Mouse (Mus musculus): ENCODE measurements around the gene Plxdc1.
A peak's percentile ranks its signal among the peaks of the same experiment; 100 is the strongest.

The Plxdc1 gene

DNA sequence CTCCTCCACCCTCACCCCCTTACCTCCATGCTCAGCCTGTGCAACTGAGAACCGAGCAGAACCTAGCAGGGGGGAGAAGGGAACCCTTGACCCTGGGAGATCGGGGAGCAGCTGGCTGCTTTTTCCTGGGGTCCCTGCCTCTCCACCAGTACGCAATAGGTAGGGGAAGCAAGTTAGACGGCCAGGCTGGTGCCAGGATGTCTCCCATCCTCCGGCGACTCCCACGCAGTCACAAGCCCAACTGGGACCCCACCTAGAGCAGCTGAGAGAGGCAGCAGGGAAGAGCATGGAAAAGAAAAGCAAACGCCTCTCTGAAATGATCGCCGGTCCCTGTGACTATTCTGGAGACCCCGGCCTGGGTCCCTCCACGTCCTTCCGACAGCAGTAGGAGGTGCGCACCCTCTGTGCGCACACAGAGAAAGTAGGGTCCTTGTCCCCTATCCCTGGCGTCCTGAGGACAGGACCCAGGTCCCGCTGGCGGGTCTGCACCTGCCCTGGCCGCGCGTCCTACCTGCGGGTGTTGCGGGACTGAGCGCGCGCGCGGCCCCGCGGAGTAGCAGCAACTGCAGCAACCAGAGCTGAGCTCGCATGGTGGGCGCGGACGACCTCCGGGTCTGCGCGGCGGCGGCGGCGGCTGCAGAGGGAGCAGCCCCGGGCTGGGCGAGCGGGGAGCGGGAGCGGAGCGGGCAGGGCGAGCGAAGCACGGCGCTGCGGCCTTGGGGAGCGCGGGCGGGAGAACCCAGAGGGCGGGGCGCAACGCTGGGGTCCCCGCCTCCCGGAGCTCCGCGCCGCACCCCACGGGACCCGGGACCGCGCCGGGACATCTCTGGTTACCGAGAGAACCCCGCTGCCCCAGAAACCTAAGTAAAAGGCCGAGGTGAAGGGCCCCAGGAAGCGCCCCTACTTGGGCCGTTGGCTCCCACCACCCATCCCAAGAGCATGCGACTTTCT lies at the start of gene Plxdc1:
Gene Plxdc1, minus strand, starts transcription at position 718 of the 951 bp plus-strand sequence.
- DNase-seq (ENCODE audit: low read depth, low spot score) = peak; percentile 64

DNA sequence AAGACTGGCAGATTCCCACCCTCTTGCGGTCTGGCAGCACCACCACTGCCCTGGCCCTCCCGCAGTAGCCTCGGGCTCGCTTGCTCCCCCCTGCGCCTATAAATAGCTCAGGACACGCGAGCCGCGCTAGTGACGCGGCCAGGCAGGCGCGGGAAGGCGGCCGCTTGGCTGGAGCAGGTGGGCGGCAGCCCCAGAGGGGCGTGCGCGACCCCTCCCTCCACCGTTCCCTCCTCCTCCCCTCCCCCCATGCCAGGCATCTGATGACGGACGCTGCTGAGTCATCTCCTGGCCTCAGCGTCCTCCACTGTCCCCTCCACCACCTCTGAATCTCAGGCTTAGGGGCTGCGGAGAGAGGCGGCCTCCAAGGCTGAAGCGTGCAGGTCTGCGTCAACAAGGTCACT lies 49.7 kb upstream of the Plxdc1 start:
- no peak for DNase-seq (ENCODE audit: low read depth, low spot score)

DNA sequence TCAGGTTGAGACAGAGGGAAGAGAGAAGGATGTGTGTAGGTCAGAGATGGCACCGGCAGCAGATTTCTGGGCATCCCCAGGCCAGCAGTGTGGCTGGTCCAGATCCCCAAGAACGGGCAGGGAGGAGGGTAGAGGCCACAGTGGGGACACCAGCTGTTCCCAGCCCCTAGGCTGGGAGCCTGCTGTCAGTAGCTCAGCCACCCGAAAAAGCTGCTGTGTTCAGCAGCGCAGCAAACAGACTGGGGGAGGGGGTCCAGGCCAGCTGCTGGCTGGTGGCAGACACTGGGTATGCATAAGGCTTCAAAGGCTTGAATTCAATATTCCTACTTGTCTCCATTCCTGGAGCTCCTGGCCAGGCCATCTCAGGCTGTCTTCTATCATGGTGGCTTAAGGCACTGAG lies 48.6 kb upstream of the Plxdc1 start:
- no peak for DNase-seq (ENCODE audit: low read depth, low spot score)

- DNase-seq (ENCODE audit: low read depth, low spot score) = no peak
These were observed 47.8 kb upstream of the Plxdc1 start for GRCm38 (mm10) chr11:98034061-98034460.

DNA sequence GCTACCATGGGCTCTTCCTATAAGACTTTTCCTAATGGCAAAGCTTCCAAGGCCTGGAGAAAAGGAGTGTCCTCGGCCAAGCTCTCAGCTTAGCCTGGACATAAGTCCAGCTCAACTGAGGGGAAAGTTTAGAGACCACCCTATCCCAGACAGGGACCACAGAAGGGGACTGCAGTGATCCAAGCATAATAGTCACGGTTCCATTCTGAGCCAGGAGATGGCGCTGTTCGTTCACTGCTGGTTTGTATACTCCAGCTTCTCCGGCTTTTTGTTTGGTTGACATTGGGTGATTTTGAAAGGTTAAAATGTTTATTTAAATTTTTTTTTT lies 45.2 kb upstream of the Plxdc1 start:
- DNase-seq (ENCODE audit: low read depth, low spot score) = peak; percentile 87

GRCm38 (mm10) chr11:98030701-98031442 lies 44.6 kb upstream of the Plxdc1 start:
- peak; percentile 44 for DNase-seq (ENCODE audit: low read depth, low spot score)

- DNase-seq (ENCODE audit: low read depth, low spot score) = no peak
These were observed 41.5 kb upstream of the Plxdc1 start for GRCm38 (mm10) chr11:98027785-98028184.

- no peak for DNase-seq (ENCODE audit: low read depth, low spot score)
These were observed 41.0 kb upstream of the Plxdc1 start for GRCm38 (mm10) chr11:98027297-98027688.

- peak; percentile 92 for DNase-seq (ENCODE audit: low read depth, low spot score)
These were observed 40.5 kb upstream of the Plxdc1 start, which contains the start of gene Rpl19 for GRCm38 (mm10) chr11:98026570-98027296. Gene Rpl19, plus strand, starts transcription at chr11:98026710.

GRCm38 (mm10) chr11:98026248-98026569 lies 40.0 kb upstream of the Plxdc1 start:
- no peak for DNase-seq (ENCODE audit: low read depth, low spot score)

DNA sequence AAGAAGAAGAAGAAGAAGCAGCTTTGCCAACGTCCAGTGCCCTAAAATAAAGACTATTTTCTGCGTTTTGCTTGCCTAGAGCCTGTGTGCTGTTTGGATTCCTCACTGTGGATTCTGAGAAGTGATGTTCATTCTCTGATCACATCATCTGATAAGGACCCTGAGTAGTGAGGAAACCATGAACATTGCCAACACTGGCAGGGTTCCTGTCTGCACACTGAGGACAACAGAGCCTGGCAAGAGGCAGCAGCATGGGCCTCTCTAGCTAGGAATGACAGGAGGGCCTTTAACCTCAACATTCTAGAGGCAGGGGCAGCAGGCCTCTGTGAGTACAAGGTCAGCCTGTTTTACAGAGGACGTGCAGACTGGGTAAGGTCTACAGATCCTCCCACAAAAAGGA lies 38.3 kb upstream of the Plxdc1 start:
- DNase-seq (ENCODE audit: low read depth, low spot score) = no peak

DNA sequence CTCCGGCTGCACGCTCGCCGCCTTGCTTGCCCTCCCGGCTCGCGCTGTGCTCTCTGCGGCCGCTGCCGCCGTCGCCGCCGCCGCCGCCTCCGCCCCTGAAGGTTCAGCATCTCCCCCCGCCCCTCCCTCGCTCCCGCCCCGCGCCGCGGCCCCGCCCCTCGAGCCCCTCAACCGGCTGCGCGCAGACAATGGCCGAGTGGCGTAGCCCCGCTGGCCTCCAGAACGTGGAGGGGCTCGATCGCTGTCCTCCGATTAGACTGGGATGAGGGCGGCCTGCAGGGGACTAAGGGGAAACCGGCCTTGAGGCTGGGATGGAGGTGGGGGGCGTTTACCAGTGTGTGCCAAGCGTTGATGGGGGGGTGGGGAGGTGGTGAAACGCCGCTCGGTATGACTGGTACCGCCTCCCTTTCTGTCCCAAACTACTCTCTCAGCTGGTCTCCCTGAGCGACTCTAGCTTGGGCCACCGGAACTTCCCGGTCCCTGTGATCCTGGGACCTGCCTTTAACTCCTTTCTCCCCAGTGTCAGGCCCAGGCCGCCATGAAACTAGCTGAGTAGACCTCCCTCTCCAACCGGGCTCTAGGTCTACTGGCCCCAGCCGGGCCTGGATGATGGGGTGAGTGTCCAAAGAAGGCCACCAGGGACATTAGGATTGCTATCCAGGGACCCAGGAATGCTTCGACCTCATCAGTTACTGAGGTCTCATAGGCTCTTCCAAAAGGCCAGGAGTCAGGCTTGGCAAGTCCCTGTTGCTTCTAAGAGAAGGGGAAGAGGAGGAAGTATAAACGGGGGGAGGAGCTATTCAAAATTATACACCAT lies 36.5 kb upstream of the Plxdc1 start, which contains the start of gene Cacnb1:
Gene Cacnb1, minus strand, starts transcription at position 480 of the 817 bp plus-strand sequence.
- peak; percentile 79 for DNase-seq (ENCODE audit: low read depth, low spot score)

- DNase-seq (ENCODE audit: low read depth, low spot score) = no peak
These were observed 36.0 kb upstream of the Plxdc1 start for GRCm38 (mm10) chr11:98022253-98022554.

- peak; percentile 30 for DNase-seq (ENCODE audit: low read depth, low spot score)
These were observed 35.5 kb upstream of the Plxdc1 start for GRCm38 (mm10) chr11:98021565-98022252.

GRCm38 (mm10) chr11:98021118-98021517 lies 34.9 kb upstream of the Plxdc1 start:
- DNase-seq (ENCODE audit: low read depth, low spot score) = no peak

DNA sequence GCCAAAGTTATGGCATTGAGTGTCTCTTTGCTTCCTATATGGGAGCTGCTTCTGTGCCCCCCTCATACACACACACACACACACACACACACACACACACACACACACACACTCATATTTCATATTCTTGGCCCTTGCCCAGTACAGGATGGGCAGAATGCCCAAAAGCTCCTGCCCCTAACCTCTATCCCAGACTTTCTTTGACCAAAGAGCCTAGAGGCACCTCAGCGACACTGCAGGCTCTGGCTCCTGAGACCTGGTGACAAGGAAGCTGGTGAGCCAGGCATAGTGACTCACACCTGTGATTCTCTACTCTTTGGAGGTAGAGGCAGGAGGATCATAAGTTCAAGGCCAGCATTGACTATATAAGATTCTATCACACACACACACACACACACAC lies 34.5 kb upstream of the Plxdc1 start:
- DNase-seq (ENCODE audit: low read depth, low spot score) = peak; percentile 45

DNA sequence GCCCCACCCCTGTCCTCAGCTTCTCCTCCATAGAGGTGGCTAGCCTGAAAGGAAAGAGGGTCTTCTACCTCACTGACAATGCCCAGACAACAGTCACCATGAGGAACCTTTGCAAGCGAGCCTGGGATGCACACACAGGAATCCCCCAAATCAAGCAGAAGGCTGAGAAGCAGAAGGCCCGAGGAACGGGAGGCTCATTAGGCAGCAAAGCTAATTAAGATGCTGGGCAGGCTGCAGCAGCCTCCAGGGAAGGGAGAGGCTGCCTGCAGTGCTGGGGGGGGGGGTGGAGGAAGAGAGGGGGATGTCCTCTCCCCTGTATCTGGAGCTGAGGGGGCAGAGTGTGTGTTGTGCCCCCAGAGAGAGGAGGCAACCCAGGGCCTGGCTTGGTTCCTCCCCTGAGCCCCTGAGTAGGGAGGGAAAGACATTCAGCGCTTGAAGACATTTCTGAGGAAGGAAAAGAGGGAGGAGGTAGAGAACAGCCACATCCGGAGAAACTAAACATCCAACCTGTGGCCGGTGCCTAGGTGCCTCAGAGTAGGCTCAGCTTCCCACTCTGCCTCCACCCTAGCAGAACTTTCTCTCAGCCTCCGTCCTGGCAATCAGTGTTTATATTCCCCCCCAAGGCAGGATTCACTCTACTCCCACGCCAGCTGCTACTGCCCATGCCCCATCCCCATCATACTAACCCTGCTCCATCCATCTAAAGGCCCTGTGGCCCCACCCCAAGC lies 33.8 kb upstream of the Plxdc1 start:
- DNase-seq (ENCODE audit: low read depth, low spot score) = peak; percentile 53

DNA sequence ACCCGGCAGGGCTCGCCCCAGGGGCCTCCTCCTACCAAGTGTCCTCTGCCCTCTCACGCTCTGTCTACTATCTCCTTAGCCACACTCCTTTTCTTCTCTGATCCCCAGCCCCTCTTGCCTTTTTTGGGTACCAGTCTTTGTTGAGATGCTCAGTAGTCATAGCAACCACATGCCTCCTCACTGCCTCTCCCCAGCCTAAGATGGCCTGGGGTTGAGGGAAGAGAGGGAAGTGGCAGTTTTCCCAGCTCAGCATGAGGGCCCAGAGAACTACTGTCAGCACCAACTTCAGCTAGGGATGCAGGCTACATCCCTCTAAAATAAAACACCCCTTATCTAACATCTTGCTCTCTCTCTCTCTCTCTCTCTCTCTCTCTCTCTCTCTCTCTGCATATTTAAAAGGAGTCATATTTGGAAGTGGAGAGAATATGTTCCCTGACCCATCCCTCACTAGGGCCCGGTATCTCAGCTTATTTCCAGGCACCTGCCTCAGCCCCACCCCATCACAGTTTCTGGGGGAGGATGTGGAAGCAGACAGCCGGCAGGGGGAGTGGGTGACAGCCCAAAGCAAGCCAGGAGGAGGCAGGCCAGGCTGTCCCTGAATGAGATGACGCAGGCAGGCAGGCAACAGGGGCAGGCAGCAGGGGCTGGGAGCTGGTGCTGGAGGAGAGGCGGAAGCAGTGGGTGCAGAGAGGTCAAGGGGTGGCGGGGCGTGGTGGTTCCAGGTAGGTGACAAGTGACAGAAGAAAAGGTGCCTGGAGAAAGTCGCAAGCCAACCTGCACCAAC lies 32.8 kb upstream of the Plxdc1 start:
- DNase-seq (ENCODE audit: low read depth, low spot score) = peak; percentile 81

- no peak for DNase-seq (ENCODE audit: low read depth, low spot score)
These were observed 32.0 kb upstream of the Plxdc1 start for GRCm38 (mm10) chr11:98018222-98018621.

Measured in CD4-positive, CD25-positive, alpha-beta regulatory T cell, adult 2 months (primary cell).